Mouse (Mus musculus) embryonic facial prominence, embryonic 14.5 days (tissue): ENCODE measurements at regions not wholly inside any gene's neighbourhood (a gene's known extent, or its start where the extent isn't known, plus 50 kb on each side); places are given as distances from the start of the nearest gene placed in this dataset.

Experiments
- ATAC-seq: fragments of 200-750 bp; cut with Nextera tagmentation; 2 replicates; pipeline ENCODE4 v1.8.0; 2017; ENCODE audit warnings: low read depth, moderate number of reproducible peaks, moderate TSS enrichment
- DNase-seq: peaks from one replicate; pipeline ENCODE4 v3.0.0-alpha.2; 2015; ENCODE audit warnings: low spot score
- H3K27ac ChIP-seq: fragments of 300-500 bp; sonication (generic); replicated peaks from 2 replicates; pipeline ENCODE4 v1.5.1; 2014; ENCODE audit warnings: low read depth, mild to moderate bottlenecking, low read length, moderate library complexity
- H3K27me3 ChIP-seq: fragments of 300-500 bp; sonication (generic); replicated peaks from 2 replicates; pipeline ENCODE4 v1.6.1; 2014; ENCODE audit warnings: low read length; ENCODE audit not compliant: control insufficient read depth, insufficient read depth
- H3K36me3 ChIP-seq: fragments of 300-500 bp; sonication (generic); 2 replicates; pipeline ENCODE4 v1.6.1; 2014; ENCODE audit warnings: low read length, mixed read lengths; ENCODE audit not compliant: control insufficient read depth, insufficient read depth
- H3K4me1 ChIP-seq: fragments of 300-500 bp; sonication (generic); 2 replicates; pipeline ENCODE4 v1.6.1; 2014; ENCODE audit warnings: antibody characterized with exemption, low read length; ENCODE audit not compliant: control insufficient read depth, insufficient read depth
- H3K4me2 ChIP-seq: fragments of 300-500 bp; sonication (generic); 2 replicates; pipeline ENCODE4 v1.6.1; 2014; ENCODE audit warnings: low read depth, mild to moderate bottlenecking, low read length, moderate library complexity, mixed read lengths
- H3K4me3 ChIP-seq: fragments of 300-500 bp; sonication (generic); 2 replicates; pipeline ENCODE4 v1.5.1; 2014; ENCODE audit warnings: low read depth, mild to moderate bottlenecking, low read length
- H3K9ac ChIP-seq: fragments of 300-500 bp; sonication (generic); 2 replicates; pipeline ENCODE4 v1.6.1; 2014; ENCODE audit warnings: low read depth, mild to moderate bottlenecking, low read length, moderate library complexity, mixed read lengths
- H3K9me3 ChIP-seq: fragments of 300-500 bp; sonication (generic); 2 replicates; pipeline ENCODE4 v1.6.1; 2016; ENCODE audit warnings: low read length; ENCODE audit not compliant: control insufficient read depth
- WGBS: fragments of 180-500 bp; shearing (Covaris S2); extraction: QIAGEN DNeasy Blood & Tissue Kit; methylation state at CpG from one replicate; pipeline ENCODE4 v1.1.7; 2014; 5-methylcytosine and 5-hydroxymethylcytosine counted together

DNA sequence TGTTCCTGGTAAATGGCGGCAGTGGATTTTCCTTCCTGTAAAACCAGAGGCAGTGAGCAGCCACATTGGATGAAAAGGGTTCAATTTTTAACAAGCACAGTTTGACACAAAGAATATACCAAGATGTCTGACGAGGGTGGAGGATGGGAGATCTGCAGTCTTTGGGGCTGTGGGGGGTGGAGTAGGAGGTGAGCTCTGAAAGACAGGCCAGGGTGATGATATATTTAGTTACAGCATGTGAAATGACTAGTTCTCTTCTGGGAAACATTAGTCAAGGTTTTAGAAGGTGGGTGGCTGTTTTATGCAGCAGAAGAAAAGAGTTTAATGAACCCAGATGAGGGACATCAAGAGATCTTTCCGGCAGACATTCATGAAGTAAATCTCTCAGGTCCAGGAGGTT is 170.0 kb upstream of the Rxfp2 start:
- Histone ChIP-seq H3K27me3 (0 out of 2 replicates have a peak, but pooled peaks cover 2% of the 10 kb centered on the region), H3K27ac (no peak overlapping the region), H3K9ac (no peak overlapping the region), H3K9me3 (no peaks in the 10 kb centered on the region), H3K4me1 (no peaks in the 10 kb centered on the region), H3K36me3 (no peaks in the 10 kb centered on the region), H3K4me3 (no peak overlapping the region), H3K4me2 (no peak overlapping the region)
- ATAC-seq (no peak), DNase-seq (no peak)
- 78% methylated on average over 3 of the region's 3 CpGs for WGBS

DNA sequence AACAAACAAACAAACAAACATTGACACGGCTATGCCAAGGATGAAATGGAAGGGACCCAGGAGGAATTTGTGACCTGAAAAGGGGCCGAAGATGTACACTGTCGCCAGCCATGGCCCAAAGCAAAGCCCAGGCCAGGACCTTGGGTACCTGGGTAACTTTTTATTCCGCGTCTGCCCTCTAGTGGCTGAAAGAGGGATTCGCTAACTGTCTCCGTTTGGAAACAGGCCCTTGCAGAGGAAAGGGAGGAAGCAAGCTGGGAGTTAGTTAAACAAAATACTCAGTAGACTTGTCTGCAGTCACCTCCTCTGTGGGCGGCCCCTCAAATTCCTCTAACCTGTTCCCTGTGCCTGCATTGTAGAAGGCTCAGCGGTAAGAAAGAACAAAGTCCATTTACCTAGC is 167.5 kb upstream of the Rxfp2 start:
- Histone ChIP-seq H3K27me3 (no peaks in the 10 kb centered on the region), H3K4me1 (no peaks in the 10 kb centered on the region), H3K4me3 (no peak overlapping the region), H3K4me2 (no peak overlapping the region), H3K27ac (no peak overlapping the region), H3K9me3 (no peaks in the 10 kb centered on the region), H3K9ac (no peak overlapping the region), H3K36me3 (no peaks in the 10 kb centered on the region)
- WGBS: 10% methylated on average over 9 of the region's 9 CpGs
- ATAC-seq: 0 out of 2 replicates have a peak, but pooled peaks have one; percentile 37
- DNase-seq: peak; percentile 64

DNA sequence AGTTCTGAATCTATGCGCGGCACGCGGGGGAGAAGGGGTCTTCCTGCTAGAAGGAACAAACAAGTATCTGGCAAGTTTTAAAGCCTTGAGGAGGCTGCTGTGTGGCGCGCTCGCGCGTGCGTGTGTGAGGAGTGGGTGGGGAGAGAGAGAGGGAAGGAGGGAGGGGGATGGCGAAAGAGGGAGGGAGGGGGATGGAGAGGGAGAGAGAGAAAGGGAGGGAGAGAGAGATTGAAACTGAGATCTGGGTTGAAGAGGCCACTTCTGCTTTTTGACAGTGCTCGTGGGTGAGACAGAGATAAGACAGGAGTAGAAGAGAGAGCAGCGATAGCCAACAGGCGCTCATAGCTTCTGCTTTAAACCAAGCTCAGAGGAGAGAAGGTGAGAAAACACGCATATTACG is 166.0 kb upstream of the Rxfp2 start:
- no peaks in the 10 kb centered on the region for H3K27me3 ChIP-seq
- no peak overlapping the region for H3K27ac ChIP-seq
- H3K4me1 ChIP-seq: no peaks in the 10 kb centered on the region
- H3K4me2 ChIP-seq: peak overlapping the region; percentile 36
- no peaks in the 10 kb centered on the region for H3K9me3 ChIP-seq
- H3K4me3 ChIP-seq: peak overlapping the region; percentile 8; the same call in 1 of the 2 replicates
- no peak for DNase-seq
- no peaks in the 10 kb centered on the region for H3K36me3 ChIP-seq
- H3K9ac ChIP-seq: 0 out of 2 replicates have a peak overlapping the region, but pooled peaks have one; percentile 5
- ATAC-seq: no peak
- 38% methylated on average over 16 of the region's 16 CpGs for WGBS

DNA sequence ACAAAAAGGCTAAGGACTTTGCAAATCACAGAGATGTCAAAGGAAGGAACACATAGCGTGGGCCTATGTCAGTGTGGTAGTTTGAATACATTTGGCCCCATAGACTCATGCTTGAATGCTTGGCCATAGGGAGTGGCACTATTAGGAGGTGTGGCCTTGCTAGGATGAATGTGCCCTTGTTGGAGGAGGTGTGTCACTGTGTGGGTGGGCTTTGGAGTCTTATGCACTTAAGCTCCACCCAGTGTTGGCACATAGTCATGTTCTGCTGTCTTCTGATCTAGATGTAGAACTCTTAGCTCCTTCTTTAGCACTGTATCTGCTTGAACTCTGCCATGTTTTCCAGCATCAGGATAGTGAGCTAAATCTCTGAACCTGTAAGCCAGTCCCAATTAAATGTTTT is 162.4 kb upstream of the Rxfp2 start:
- no peak overlapping the region for H3K4me3 ChIP-seq
- no peak overlapping the region for H3K9ac ChIP-seq
- H3K4me2 ChIP-seq: no peak overlapping the region
- 93% methylated on average over 1 of the region's 1 CpGs for WGBS
- no peaks in the 10 kb centered on the region for H3K4me1 ChIP-seq
- no peak for DNase-seq
- H3K27ac ChIP-seq: no peak overlapping the region
- no peaks in the 10 kb centered on the region for H3K36me3 ChIP-seq
- no peaks in the 10 kb centered on the region for H3K27me3 ChIP-seq
- ATAC-seq: no peak
- H3K9me3 ChIP-seq: no peaks in the 10 kb centered on the region

DNA sequence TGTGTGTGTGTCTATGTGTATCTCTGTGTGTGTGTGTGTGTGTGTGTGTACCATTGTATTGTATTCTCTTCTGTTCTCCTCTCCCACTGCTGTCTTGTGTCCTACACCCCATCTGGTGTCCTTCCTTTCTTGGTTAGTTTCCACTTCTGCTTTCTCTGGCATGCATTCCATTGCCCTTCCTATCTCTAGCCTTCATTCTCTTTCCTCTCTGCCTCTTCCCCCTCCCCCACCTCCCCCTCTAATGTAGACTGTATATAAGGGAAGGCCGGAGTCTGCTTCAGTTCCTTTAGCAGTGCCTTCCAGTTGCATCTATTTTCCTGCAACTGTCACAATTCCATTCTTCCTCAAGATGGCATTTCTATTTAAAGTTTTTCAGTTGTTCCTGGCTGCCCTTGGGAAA is 161.5 kb upstream of the Rxfp2 start:
- Histone ChIP-seq H3K36me3 (no peaks in the 10 kb centered on the region), H3K4me1 (no peaks in the 10 kb centered on the region), H3K9me3 (no peaks in the 10 kb centered on the region), H3K4me2 (no peak overlapping the region), H3K9ac (no peak overlapping the region), H3K27me3 (no peaks in the 10 kb centered on the region), H3K4me3 (no peak overlapping the region), H3K27ac (no peak overlapping the region)
- DNase-seq: no peak
- WGBS: 67% methylated on average over 1 of the region's 1 CpGs
- no peak for ATAC-seq

DNA sequence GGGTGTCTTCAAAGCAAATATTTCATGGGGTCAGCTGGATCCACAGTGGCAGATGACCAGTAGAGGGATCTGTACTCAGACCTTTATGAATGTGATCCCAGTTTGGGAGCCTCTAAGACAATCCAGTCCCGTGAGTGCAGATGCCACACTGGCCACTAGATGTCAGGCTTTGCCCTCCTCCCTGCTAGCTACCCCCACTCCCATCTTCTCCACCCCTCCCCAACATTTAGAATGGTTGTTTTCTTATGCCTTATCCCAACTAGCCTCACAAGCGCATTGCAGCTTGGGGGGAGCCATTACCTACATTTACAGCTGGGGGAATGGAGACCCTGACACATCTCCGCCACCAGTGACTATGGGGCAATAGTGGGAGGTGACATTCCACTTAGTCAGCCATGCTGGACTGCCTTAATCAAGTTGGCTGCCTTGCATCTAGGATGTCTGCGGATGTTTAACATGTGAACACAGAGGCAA is 156.9 kb upstream of the Rxfp2 start:
- DNase-seq (no peak), ATAC-seq (peak; percentile 57; the same call in 1 of the 2 replicates)
- no peak overlapping the region for H3K9ac ChIP-seq
- H3K4me1 ChIP-seq: no peaks in the 10 kb centered on the region
- no peaks in the 10 kb centered on the region for H3K27me3 ChIP-seq
- H3K4me2 ChIP-seq: no peak overlapping the region
- no peaks in the 10 kb centered on the region for H3K36me3 ChIP-seq
- no peaks in the 10 kb centered on the region for H3K9me3 ChIP-seq
- no peak overlapping the region for H3K4me3 ChIP-seq
- no peak overlapping the region for H3K27ac ChIP-seq
- 40% methylated on average over 4 of the region's 4 CpGs for WGBS

DNA sequence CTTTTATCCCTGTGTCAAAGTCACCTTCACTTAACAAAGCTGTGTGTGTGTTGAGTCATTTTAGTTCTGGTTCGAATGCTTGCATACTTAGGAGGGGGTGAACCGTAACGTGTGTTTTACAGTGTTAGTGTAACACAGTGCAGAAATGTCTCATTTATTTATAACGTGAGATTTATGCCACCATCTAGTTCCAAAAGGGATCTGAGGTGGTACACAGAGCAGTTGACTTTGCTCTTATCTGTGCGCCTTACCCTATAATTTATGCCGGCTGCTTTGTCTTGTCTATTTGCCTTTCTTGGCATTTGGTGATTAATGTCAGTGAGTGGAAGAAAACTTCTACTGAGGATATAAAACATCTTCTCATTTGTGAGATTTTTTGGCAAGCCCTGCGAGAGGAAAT is 150.5 kb upstream of the Rxfp2 start:
- Histone ChIP-seq H3K9ac (no peak overlapping the region), H3K36me3 (no peaks in the 10 kb centered on the region), H3K4me1 (no peaks in the 10 kb centered on the region), H3K4me2 (no peak overlapping the region), H3K27ac (no peak overlapping the region), H3K4me3 (no peak overlapping the region), H3K9me3 (no peaks in the 10 kb centered on the region), H3K27me3 (no peaks in the 10 kb centered on the region)
- no peak for ATAC-seq
- WGBS: 68% methylated on average over 7 of the region's 7 CpGs
- no peak for DNase-seq

DNA sequence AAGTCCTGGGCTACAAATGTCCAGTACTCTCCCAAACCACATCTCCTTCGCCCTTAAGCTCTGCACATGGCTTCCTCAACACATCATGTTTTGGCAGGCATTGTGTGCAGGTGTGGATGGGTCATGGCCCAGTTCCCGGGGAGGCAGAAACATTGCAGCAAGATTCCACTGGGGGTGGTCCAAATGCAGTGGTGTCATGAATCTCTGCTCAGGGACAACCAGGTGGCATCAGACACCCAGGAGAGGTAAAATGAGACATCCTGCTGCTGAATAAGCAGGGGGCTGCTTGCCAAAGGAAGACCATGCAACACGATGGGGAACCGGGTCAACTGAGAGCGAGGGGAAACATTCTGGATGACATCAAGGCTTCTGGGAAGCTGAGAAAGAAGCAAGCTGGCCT is 149.0 kb upstream of the Rxfp2 start:
- no peak overlapping the region for H3K4me2 ChIP-seq
- no peaks in the 10 kb centered on the region for H3K27me3 ChIP-seq
- DNase-seq: peak; percentile 14
- H3K36me3 ChIP-seq: no peaks in the 10 kb centered on the region
- no peak overlapping the region for H3K4me3 ChIP-seq
- no peak overlapping the region for H3K9ac ChIP-seq
- H3K4me1 ChIP-seq: no peaks in the 10 kb centered on the region
- H3K9me3 ChIP-seq: no peaks in the 10 kb centered on the region
- no peak overlapping the region for H3K27ac ChIP-seq
- 75% methylated on average over 5 of the region's 5 CpGs for WGBS
- ATAC-seq: no peak

DNA sequence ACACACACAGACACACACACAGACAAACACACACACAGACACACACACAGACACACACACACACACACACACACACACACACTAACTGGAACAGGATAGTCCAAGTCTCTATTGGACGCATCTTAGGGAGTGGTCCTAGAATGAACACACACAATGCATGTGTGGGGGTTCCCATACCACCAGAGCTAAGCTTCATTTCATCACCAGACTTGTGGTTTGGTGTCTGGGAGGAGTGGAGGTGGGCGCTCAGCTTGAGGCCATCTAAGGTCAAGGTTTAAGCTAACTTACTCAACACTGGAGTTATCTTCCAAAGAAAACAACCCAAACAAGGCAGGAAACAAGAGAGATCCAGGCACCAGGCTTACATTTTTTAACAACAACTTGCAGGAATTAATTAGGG is 147.9 kb upstream of the Rxfp2 start:
- H3K9me3 ChIP-seq: no peaks in the 10 kb centered on the region
- no peak overlapping the region for H3K4me3 ChIP-seq
- no peak overlapping the region for H3K4me2 ChIP-seq
- H3K27ac ChIP-seq: no peak overlapping the region
- no peaks in the 10 kb centered on the region for H3K4me1 ChIP-seq
- H3K9ac ChIP-seq: no peak overlapping the region
- H3K36me3 ChIP-seq: no peaks in the 10 kb centered on the region
- no peaks in the 10 kb centered on the region for H3K27me3 ChIP-seq
- DNase-seq (no peak), ATAC-seq (no peak)
- WGBS: 78% methylated on average over 2 of the region's 2 CpGs
